Comparison of ENCODE assay signal across 8 mouse cellular contexts in the genomic region with DNA sequence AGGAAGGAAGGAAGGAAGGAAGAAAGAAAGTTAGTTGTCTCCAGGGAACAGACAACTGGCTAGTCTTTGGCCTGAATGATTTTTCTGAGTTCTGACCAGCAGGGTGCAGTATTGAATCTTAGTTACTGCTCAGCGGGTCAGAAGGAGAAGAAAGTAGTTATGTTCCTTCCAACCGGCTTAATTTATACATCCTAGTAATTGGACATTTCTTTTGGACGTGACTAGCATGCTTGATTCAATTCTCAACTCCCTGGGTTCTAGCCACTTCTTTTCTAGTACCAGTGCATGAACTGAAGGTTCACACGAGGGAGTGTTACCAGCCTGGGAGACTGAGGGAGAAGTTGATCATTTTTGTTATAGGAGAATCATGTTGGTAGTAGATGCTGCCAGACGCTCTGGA.
A peak's percentile ranks its signal among the peaks of the same experiment; 100 is the strongest.
DNase-seq lines count a peak whose midpoint lies in the region; ATAC-seq and TF ChIP-seq lines count a peak whose summit lies in the region.
"Had no signal": no experiment of that assay in that cellular context is flagged by ENCODE, and none has a peak within 500 bp of the region (broad histone marks: within the 10 kb centered on the region; RNA-seq: fewer than 3 reads in every experiment).

No protein-coding gene starts in this region.

- H3K4me2 ChIP-seq in midbrain, embryonic 16.5 days (ENCODE audit: low read length) = no peak overlapping the region
- no peak overlapping the region for H3K4me2 ChIP-seq in kidney, embryonic 14.5 days (replicated peaks; ENCODE audit: low read depth, low read length)
- H3K4me2 ChIP-seq in lung, postnatal 0 days (replicated peaks; ENCODE audit: low read depth, low read length) = no peak overlapping the region
- H3K4me2 ChIP-seq: embryonic facial prominence, embryonic 13.5 days had no signal

- H3K4me3 ChIP-seq in midbrain, embryonic 10.5 days = no peak overlapping the region
- H3K4me3 ChIP-seq in midbrain, embryonic 16.5 days (ENCODE audit: low read depth, low read length) = no peak overlapping the region
- no peak overlapping the region for H3K4me3 ChIP-seq in embryonic facial prominence, embryonic 10.5 days
- no peak overlapping the region for H3K4me3 ChIP-seq in kidney, embryonic 14.5 days (ENCODE audit: low read length)
- no peak overlapping the region for H3K4me3 ChIP-seq in lung, postnatal 0 days (ENCODE audit: low read depth, low read length)
- H3K4me3 ChIP-seq: embryonic facial prominence, embryonic 13.5 days had no signal

- H3K4me1 ChIP-seq in midbrain, embryonic 10.5 days = no peaks in the 10 kb centered on the region
- no peaks in the 10 kb centered on the region for H3K4me1 ChIP-seq in midbrain, embryonic 16.5 days (ENCODE audit: control insufficient read depth, insufficient read depth, low read length)
- H3K4me1 ChIP-seq in embryonic facial prominence, embryonic 10.5 days = no peaks in the 10 kb centered on the region
- H3K4me1 ChIP-seq in kidney, embryonic 14.5 days (ENCODE audit: control insufficient read depth, insufficient read depth, low read length) = no peaks in the 10 kb centered on the region
- no peaks in the 10 kb centered on the region for H3K4me1 ChIP-seq in lung, postnatal 0 days (ENCODE audit: insufficient read depth, low read depth, low read length)
- H3K4me1 ChIP-seq: embryonic facial prominence, embryonic 13.5 days had no signal

- no peaks in the 10 kb centered on the region for H3K27me3 ChIP-seq in midbrain, embryonic 10.5 days (ENCODE audit: low read depth, poor library complexity, severe bottlenecking)
- no peaks in the 10 kb centered on the region for H3K27me3 ChIP-seq in midbrain, embryonic 16.5 days (ENCODE audit: control insufficient read depth, insufficient read depth, low read depth, low read length)
- H3K27me3 ChIP-seq in embryonic facial prominence, embryonic 10.5 days (replicated peaks; ENCODE audit: low read depth, poor library complexity, severe bottlenecking) = no peaks in the 10 kb centered on the region
- H3K27me3 ChIP-seq in kidney, embryonic 14.5 days (ENCODE audit: control insufficient read depth, insufficient read depth, low read length) = no peaks in the 10 kb centered on the region
- no peaks in the 10 kb centered on the region for H3K27me3 ChIP-seq in lung, postnatal 0 days (replicated peaks; ENCODE audit: insufficient read depth, low read length)
- H3K27me3 ChIP-seq: embryonic facial prominence, embryonic 13.5 days had no signal

- 41% methylated on average over 5 of the region's 5 CpGs for WGBS in midbrain, embryonic 10.5 days
- 15% methylated on average over 5 of the region's 5 CpGs for WGBS in midbrain, embryonic 16.5 days
- WGBS in embryonic facial prominence, embryonic 10.5 days = 30% methylated on average over 5 of the region's 5 CpGs
- 23% methylated on average over 5 of the region's 5 CpGs for WGBS in kidney, embryonic 14.5 days
- whole genome bisulfite sequencing in lung, postnatal 0 days = 26% methylated on average over 5 of the region's 5 CpGs

- H3K36me3 ChIP-seq in midbrain, embryonic 10.5 days = no peaks in the 10 kb centered on the region
- no peaks in the 10 kb centered on the region for H3K36me3 ChIP-seq in midbrain, embryonic 16.5 days (ENCODE audit: control insufficient read depth, insufficient read depth, low read length)
- no peaks in the 10 kb centered on the region for H3K36me3 ChIP-seq in embryonic facial prominence, embryonic 10.5 days (replicated peaks)
- H3K36me3 ChIP-seq in kidney, embryonic 14.5 days (ENCODE audit: control insufficient read depth, insufficient read depth, low read length) = no peaks in the 10 kb centered on the region
- H3K36me3 ChIP-seq in lung, postnatal 0 days (ENCODE audit: insufficient read depth, low read length) = no peaks in the 10 kb centered on the region
- H3K36me3 ChIP-seq: embryonic facial prominence, embryonic 13.5 days had no signal

- no peaks in the 10 kb centered on the region for H3K9me3 ChIP-seq in midbrain, embryonic 10.5 days (replicated peaks)
- no peaks in the 10 kb centered on the region for H3K9me3 ChIP-seq in midbrain, embryonic 16.5 days (replicated peaks; ENCODE audit: control insufficient read depth, low read length, poor library complexity, severe bottlenecking)
- no peaks in the 10 kb centered on the region for H3K9me3 ChIP-seq in embryonic facial prominence, embryonic 10.5 days
- H3K9me3 ChIP-seq in kidney, embryonic 14.5 days (ENCODE audit: control insufficient read depth, low read length) = no peaks in the 10 kb centered on the region
- H3K9me3 ChIP-seq in lung, postnatal 0 days (ENCODE audit: low read length) = no peaks in the 10 kb centered on the region
- H3K9me3 ChIP-seq: embryonic facial prominence, embryonic 13.5 days had no signal

- DNase-seq in midbrain, embryonic 10.5 days (ENCODE audit: low spot score) = peak; percentile 26
- DNase-seq in adrenal gland, postnatal 14 days = peak; percentile 48
- DNase-seq in embryonic facial prominence, embryonic 10.5 days (ENCODE audit: low spot score) = peak; percentile 31
- DNase-seq in lung, postnatal 0 days (ENCODE audit: low spot score) = peak; percentile 64
- no peak for DNase-seq in natural killer cell, adult 2 months (ENCODE audit: low spot score in 2 of 2)

- H3K9ac ChIP-seq in midbrain, embryonic 16.5 days (ENCODE audit: low read depth, low read length) = no peak overlapping the region
- H3K9ac ChIP-seq in kidney, embryonic 14.5 days (ENCODE audit: low read depth, low read length) = no peak overlapping the region
- H3K9ac ChIP-seq in lung, postnatal 0 days (replicated peaks; ENCODE audit: low read depth) = no peak overlapping the region
- H3K9ac ChIP-seq: embryonic facial prominence, embryonic 13.5 days had no signal

- H3K27ac ChIP-seq in midbrain, embryonic 10.5 days (replicated peaks) = no peak overlapping the region
- no peak overlapping the region for H3K27ac ChIP-seq in midbrain, embryonic 16.5 days (ENCODE audit: low read length)
- H3K27ac ChIP-seq in embryonic facial prominence, embryonic 10.5 days (replicated peaks) = no peak overlapping the region
- H3K27ac ChIP-seq in kidney, embryonic 14.5 days (ENCODE audit: low read depth, low read length) = no peak overlapping the region
- H3K27ac ChIP-seq in lung, postnatal 0 days (ENCODE audit: low read length) = no peak overlapping the region
- H3K27ac ChIP-seq: embryonic facial prominence, embryonic 13.5 days had no signal

- no peak for TF ChIP-seq EP300 in lung, postnatal 0 days (IDR thresholded peaks at IDR 0.05)

- TF ChIP-seq CTCF in lung, postnatal 0 days (IDR thresholded peaks at IDR 0.05) = peak; percentile 70

- no peak for ATAC-seq in midbrain, embryonic 16.5 days
- ATAC-seq in kidney, embryonic 14.5 days (ENCODE audit: low FRiP score, low TSS enrichment) = peak; percentile 39; the same call in 1 of the 2 replicates
- no peak for ATAC-seq in lung, postnatal 0 days

Comparison
In these comparisons a context has a peak if more than half of its experiments do, and no peak if none do; other contexts are left out.
1. DNase-seq: peak in midbrain, embryonic 10.5 days (single experiment), adrenal gland, postnatal 14 days (single experiment), embryonic facial prominence, embryonic 10.5 days (single experiment) and lung, postnatal 0 days (single experiment); none in natural killer cell, adult 2 months (0 of 2).